34 mouse cellular contexts compared by ENCODE assay signal in the genomic region with DNA sequence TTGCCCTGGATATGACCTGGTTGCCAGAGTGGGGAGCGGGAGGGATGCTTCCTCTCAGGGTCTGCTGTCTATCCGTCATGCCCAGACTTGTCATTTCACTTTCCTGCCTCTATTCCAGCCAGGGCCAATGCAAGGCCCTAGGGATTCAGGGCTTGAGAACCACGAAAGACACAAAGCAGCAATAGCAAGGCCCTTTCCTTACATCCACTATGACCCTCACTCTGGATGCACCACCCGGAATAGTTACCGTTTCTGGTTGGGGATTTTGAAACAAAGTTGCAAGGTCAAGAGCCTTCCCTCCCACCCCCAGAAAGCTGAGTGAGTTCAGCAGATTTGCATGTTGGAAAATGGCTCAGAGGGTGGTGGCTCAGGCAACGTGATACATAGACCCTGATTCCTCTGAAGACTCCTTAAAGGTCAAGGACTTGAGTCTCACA. TPM values are rescaled to one million over a fixed set of nuclear protein-coding genes. Genes with fewer than 3 reads are reported as not detected.
DNase-seq lines count a peak whose midpoint lies in the region; TF ChIP-seq lines count a peak whose summit lies in the region.
"Had no signal": no experiment of that assay in that cellular context is flagged by ENCODE, and none has a peak within 500 bp of the region (broad histone marks: within the 10 kb centered on the region; RNA-seq: fewer than 3 reads in every experiment).

No protein-coding gene starts in this region.

- WGBS in limb, embryonic 10.5 days: 41% methylated on average over 6 of the region's 6 CpGs

- no peaks in the 10 kb centered on the region for H3K27me3 ChIP-seq in ES-Bruce4 (ENCODE audit: control insufficient read depth, insufficient read depth, low read length, poor library complexity, severe bottlenecking)
- no peaks in the 10 kb centered on the region for H3K27me3 ChIP-seq in limb, embryonic 10.5 days (ENCODE audit: low read depth, poor library complexity, severe bottlenecking)
- H3K27me3 ChIP-seq: forebrain, embryonic 15.5 days; heart, embryonic 12.5 days; lung, embryonic 15.5 days; midbrain, embryonic 12.5 days; neural tube, embryonic 13.5 days had no signal

- no peaks in the 10 kb centered on the region for H3K9me3 ChIP-seq in ES-Bruce4 (replicated peaks; ENCODE audit: control insufficient read depth, insufficient read depth, low read length, poor library complexity, severe bottlenecking)
- H3K9me3 ChIP-seq in limb, embryonic 10.5 days (replicated peaks): no peaks in the 10 kb centered on the region
- H3K9me3 ChIP-seq: embryonic facial prominence, embryonic 13.5 days; forebrain, embryonic 10.5 days; forebrain, embryonic 15.5 days; lung, embryonic 15.5 days; midbrain, embryonic 12.5 days; neural tube, embryonic 13.5 days had no signal

- H3K27ac ChIP-seq in ES-Bruce4 (ENCODE audit: insufficient read depth, low read length): peak overlapping the region; percentile 68
- peak overlapping the region; percentile 77 for H3K27ac ChIP-seq in limb, embryonic 10.5 days
- H3K27ac ChIP-seq: embryonic facial prominence, embryonic 13.5 days; forebrain, embryonic 10.5 days; forebrain, embryonic 15.5 days; gastrocnemius, adult 2 months; heart, adult 2 months; hindbrain, embryonic 14.5 days; limb, embryonic 13.5 days; lung, embryonic 15.5 days; midbrain, embryonic 12.5 days; neural tube, embryonic 13.5 days had no signal

- intact Hi-C loops in left cerebral cortex, postnatal 4 days (cut with DNase I): no loop called here

- no peak for TF ChIP-seq POLR2A in ES-Bruce4 (IDR thresholded peaks at IDR 0.05; ENCODE audit: insufficient read depth, low read length)

- H3K36me3 ChIP-seq in ES-Bruce4 (ENCODE audit: control insufficient read depth, insufficient read depth, low read length, poor library complexity, severe bottlenecking): no peaks in the 10 kb centered on the region
- H3K36me3 ChIP-seq in limb, embryonic 10.5 days: no peaks in the 10 kb centered on the region
- H3K36me3 ChIP-seq: embryonic facial prominence, embryonic 13.5 days; forebrain, embryonic 10.5 days; forebrain, embryonic 15.5 days; heart, embryonic 12.5 days; limb, embryonic 13.5 days; lung, embryonic 15.5 days; midbrain, embryonic 12.5 days; neural tube, embryonic 13.5 days had no signal

- peak overlapping the region; percentile 20 for H3K4me3 ChIP-seq in ES-Bruce4 (ENCODE audit: low read depth, low read length)
- H3K4me3 ChIP-seq in limb, embryonic 10.5 days: no peak overlapping the region
- H3K4me3 ChIP-seq: embryonic facial prominence, embryonic 13.5 days; forebrain, embryonic 10.5 days; forebrain, embryonic 15.5 days; gastrocnemius, adult 2 months; heart, adult 2 months; heart, embryonic 12.5 days; limb, embryonic 13.5 days; lung, embryonic 15.5 days; midbrain, embryonic 12.5 days; neural tube, embryonic 13.5 days had no signal

- peak; percentile 86; the same call in 1 of the 2 replicates for TF ChIP-seq EP300 in ES-Bruce4 (IDR thresholded peaks at IDR 0.05; ENCODE audit: insufficient read depth, low read depth, low read length)

- DNase-seq in embryo, embryonic 10 days (ENCODE audit: low spot score): peak; percentile 46
- no peak for DNase-seq in embryo, embryonic 9.5 days (ENCODE audit: extremely low spot score)
- peak; percentile 76 for DNase-seq in R1 (ENCODE audit: low read depth, low spot score)
- no peak for DNase-seq in limb, embryonic 10.5 days (ENCODE audit: low spot score)
- no peak for DNase-seq in left cerebral cortex, postnatal 4 days
- DNase-seq in yolk sac, embryonic 10.5 days (ENCODE audit: low spot score): no peak
- DNase-seq: B cell, adult 2 months; cerebellum, adult 2 months; gastrocnemius, adult 2 months; gastrocnemius, postnatal 36 days; heart, adult 2 months; heart, postnatal 4 days; kidney, postnatal 14 days; lung, postnatal 36 days; thymus, postnatal 14 days had no signal

- H3K4me1 ChIP-seq in ES-Bruce4 (ENCODE audit: control insufficient read depth, insufficient read depth, low read length): peaks cover 9% of the 10 kb centered on the region
- H3K4me1 ChIP-seq in limb, embryonic 10.5 days: peaks cover 75% of the 10 kb centered on the region
- H3K4me1 ChIP-seq: forebrain, embryonic 15.5 days; lung, embryonic 15.5 days; midbrain, embryonic 12.5 days had no signal

- TF ChIP-seq CTCF in ES-Bruce4 (IDR thresholded peaks at IDR 0.05; ENCODE audit: low read depth, low read length): no peak

- peak overlapping the region; percentile 48 for H3K9ac ChIP-seq in ES-Bruce4 (ENCODE audit: low read depth, poor library complexity, severe bottlenecking)
- H3K9ac ChIP-seq: embryonic facial prominence, embryonic 13.5 days; forebrain, embryonic 15.5 days; heart, embryonic 12.5 days; hindbrain, embryonic 14.5 days; limb, embryonic 13.5 days; lung, embryonic 15.5 days; midbrain, embryonic 12.5 days; neural tube, embryonic 13.5 days had no signal

RNA-seq across cellular contexts. Expression of gene Rab37, which starts 10.4 kb away (rescaled TPM):
- 0.99 and 3.0 TPM in 2 replicates for polyA plus RNA-seq in ES-Bruce4 (2011; ENCODE audit: insufficient read depth, insufficient read length, low read depth, missing spikeins)
- 0.95 and 1.8 TPM in 2 replicates for polyA plus RNA-seq in limb, embryonic 10.5 days (2016; fragmentation: Nextera tagmentation; extraction: Ambion mirVana)
- under 1 TPM; 0.38 to 0.68 TPM for total RNA-seq in left cerebral cortex, postnatal 4 days (2021)

RNA-seq across cellular contexts. Expression of gene Cd300lf, which starts 32.2 kb away (rescaled TPM):
- polyA plus RNA-seq in ES-Bruce4 (2011; ENCODE audit: insufficient read depth, insufficient read length, low read depth, missing spikeins): 1.1 TPM in 1 of 2 replicates, not detected in the other
- polyA plus RNA-seq in limb, embryonic 10.5 days (2016; fragmentation: Nextera tagmentation; extraction: Ambion mirVana): 0.06 TPM in 1 of 2 replicates, not detected in the other
- under 1 TPM; 0.30 to 0.48 TPM for total RNA-seq in left cerebral cortex, postnatal 4 days (2021)
- total RNA-seq: common myeloid progenitor, adult 5-6 weeks; gastrocnemius, postnatal 36 days had no signal
- polyA plus RNA-seq: forebrain, embryonic 15.5 days; hindbrain, embryonic 14.5 days had no signal

RNA-seq across cellular contexts. Expression of gene Cd300e, which starts 39.7 kb away (rescaled TPM):
- not detected in 2 replicates for polyA plus RNA-seq in ES-Bruce4 (2011; ENCODE audit: insufficient read depth, insufficient read length, low read depth, missing spikeins)
- not detected in 2 replicates for polyA plus RNA-seq in limb, embryonic 10.5 days (2016; fragmentation: Nextera tagmentation; extraction: Ambion mirVana)
- not detected for total RNA-seq in left cerebral cortex, postnatal 4 days (2021)
- total RNA-seq: common myeloid progenitor, adult 5-6 weeks; gastrocnemius, adult 2 months; gastrocnemius, postnatal 36 days; layer of hippocampus, postnatal 10 days; left cerebral cortex, adult 18-20 months; left cerebral cortex, postnatal 14 days had no signal
- polyA plus RNA-seq: embryonic facial prominence, embryonic 13.5 days; forebrain, embryonic 10.5 days; forebrain, embryonic 15.5 days; heart, embryonic 12.5 days; hindbrain, embryonic 14.5 days; kidney, embryonic 14.5 days; midbrain, embryonic 12.5 days; neural tube, embryonic 13.5 days had no signal

RNA-seq across cellular contexts. Expression of gene Cd300ld3, which starts 53.4 kb away (rescaled TPM):
- polyA plus RNA-seq in ES-Bruce4 (2011; ENCODE audit: insufficient read depth, insufficient read length, low read depth, missing spikeins): not detected in 2 replicates
- not detected in 2 replicates for polyA plus RNA-seq in limb, embryonic 10.5 days (2016; fragmentation: Nextera tagmentation; extraction: Ambion mirVana)
- total RNA-seq in left cerebral cortex, postnatal 4 days (2021): under 1 TPM; 0.50 to 0.62 TPM
- total RNA-seq: common myeloid progenitor, adult 5-6 weeks; layer of hippocampus, postnatal 10 days; left cerebral cortex, postnatal 14 days had no signal
- polyA plus RNA-seq: embryonic facial prominence, embryonic 13.5 days; forebrain, embryonic 10.5 days; forebrain, embryonic 15.5 days; heart, embryonic 12.5 days; heart, postnatal 0 days; hindbrain, embryonic 14.5 days; intestine, postnatal 0 days; kidney, embryonic 14.5 days; limb, embryonic 13.5 days; liver, embryonic 11.5 days; liver, embryonic 16.5 days; lung, embryonic 15.5 days; midbrain, embryonic 12.5 days; neural tube, embryonic 13.5 days had no signal

Comparison
In these comparisons a context has a peak if more than half of its experiments do, and no peak if none do; other contexts are left out.
1. DNase-seq: peak in embryo, embryonic 10 days (single experiment) and R1 (single experiment); none in embryo, embryonic 9.5 days (single experiment), limb, embryonic 10.5 days (single experiment), left cerebral cortex, postnatal 4 days (single experiment) and yolk sac, embryonic 10.5 days (single experiment).